Mouse (Mus musculus) liver, adult 2 months (tissue): ENCODE data around the gene Adam15.

Experiments
- CTCF ChIP-seq: fragments of 200-500 bp; IDR thresholded peaks from 2 replicates; pipeline ENCODE4 v1.5.1; 2011; ENCODE audit warnings: low read depth, low read length, control low read depth
- POLR2A ChIP-seq: fragments of 200-500 bp; IDR thresholded peaks from 2 replicates; pipeline ENCODE4 v1.6.1; 2011; ENCODE audit warnings: low read length, control low read depth; ENCODE audit not compliant: insufficient read depth; ENCODE audit errors: extremely low read depth

GRCm38 (mm10) chr3:89300514-89300913 is 49.3 kb downstream of the Adam15 start:
- TF ChIP-seq CTCF = 0 out of 2 replicates have a peak, but pooled peaks have one; percentile 0
- no peak for TF ChIP-seq POLR2A
